Mouse (Mus musculus) heart, postnatal 0 days (tissue): Measurements from ENCODE around the gene Hmgb4.

Experiments used
- CTCF ChIP-seq: IDR thresholded peaks from 2 replicates; pipeline ENCODE4 v1.5.1; 2016; ENCODE audit warnings: antibody characterized with exemption, control low read depth, low read depth
- EP300 ChIP-seq: IDR thresholded peaks from 2 replicates; pipeline ENCODE4 v1.6.1; 2016; ENCODE audit warnings: antibody characterized with exemption, low read depth

DNA sequence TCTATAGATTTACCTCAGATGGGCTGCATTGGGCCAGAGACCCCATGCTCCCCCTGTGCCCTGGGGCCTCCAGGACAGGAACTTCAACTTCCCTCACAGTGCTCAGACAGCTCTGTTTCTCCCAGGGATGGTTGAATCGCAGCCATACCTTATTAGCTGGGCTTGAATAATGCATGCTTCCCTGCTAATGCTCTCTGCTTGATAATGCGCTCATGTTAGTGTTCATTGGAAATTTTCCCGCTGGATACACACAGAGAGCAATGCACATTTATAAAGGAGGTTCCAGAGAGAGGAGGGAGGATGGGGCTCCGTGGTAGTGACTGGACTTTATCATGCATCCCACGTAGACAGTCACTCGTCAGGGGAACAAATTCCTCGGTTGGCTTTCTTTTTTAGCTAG lies 27.3 kb upstream of the Hmgb4 start:
- TF ChIP-seq CTCF (no peak), EP300 (no peak)
